Mouse (Mus musculus): ENCODE results near the gene Cfl1. TPM values are rescaled to one million over a fixed set of nuclear protein-coding genes. Genes with fewer than 3 reads are reported as not detected.

Cfl1 gene
- 2,798 and 2,930 TPM in 2 replicates for polyA plus RNA-seq (2015; fragmentation: Nextera tagmentation; extraction: Ambion mirVana)

- no peaks in the 10 kb centered on the region for H3K9me3 ChIP-seq (replicated peaks)
- H3K4me3 ChIP-seq (replicated peaks) = peak within 1 kb of the TSS; percentile 74
These were observed at the start of gene Cfl1 for GRCm38 (mm10) chr19:5490313-5490897. TSS of gene Cfl1 (plus strand) at chr19:5490455.

DNA sequence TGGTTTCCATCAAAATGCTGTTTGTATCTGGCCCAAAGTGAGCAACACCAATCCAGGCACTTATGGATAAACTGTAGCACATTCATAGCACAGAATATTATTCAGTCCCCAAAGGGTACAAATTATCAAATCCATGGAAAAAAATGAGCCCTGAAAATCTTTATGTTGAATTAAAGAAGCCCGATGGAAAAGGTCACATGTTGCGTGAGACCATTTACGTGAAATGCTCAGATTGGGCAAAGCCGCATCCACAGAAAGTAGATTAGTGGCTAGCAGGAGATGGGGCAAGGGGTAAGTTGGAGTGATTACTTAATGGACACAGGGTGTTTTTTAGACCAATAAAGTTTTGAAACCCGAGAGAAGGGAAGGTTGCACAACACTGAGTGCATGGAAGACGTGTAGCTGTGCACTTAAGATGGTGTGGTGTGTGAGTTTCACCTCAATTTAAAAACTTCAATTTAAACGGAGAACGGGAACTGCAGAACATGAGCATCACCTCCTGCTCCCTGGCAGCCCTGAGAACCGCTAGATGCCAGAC lies 45.8 kb upstream of the Cfl1 start:
- H3K27ac ChIP-seq = no peak overlapping the region
- H3K9me3 ChIP-seq (replicated peaks) = peaks cover 5% of the 10 kb centered on the region; the same call in 1 of the 2 replicates
- no peak overlapping the region for H3K9ac ChIP-seq
- H3K27me3 ChIP-seq = peaks cover 44% of the 10 kb centered on the region
- no peaks in the 10 kb centered on the region for H3K36me3 ChIP-seq
- 63% methylated on average over 9 of the region's 9 CpGs for WGBS
- peaks cover 28% of the 10 kb centered on the region for H3K4me1 ChIP-seq
- peak overlapping the region; percentile 23; the same call in 1 of the 2 replicates for H3K4me2 ChIP-seq
- no peak for ATAC-seq (replicated peaks; ENCODE audit: low FRiP score)
- no peak overlapping the region for H3K4me3 ChIP-seq (replicated peaks)

More at GRCm38 (mm10) chr19:5490313-5490897, at the start of gene Cfl1:
- Histone ChIP-seq H3K36me3 (peaks cover 46% of the 10 kb centered on the region), H3K27ac (peak within 1 kb of the TSS; percentile 100), H3K4me2 (peak within 1 kb of the TSS; percentile 76), H3K4me1 (peaks cover 63% of the 10 kb centered on the region), H3K9ac (peak within 1 kb of the TSS; percentile 87), H3K27me3 (no peaks in the 10 kb centered on the region)
- ATAC-seq (replicated peaks; ENCODE audit: low FRiP score) = peak; percentile 53
- under 1% methylated on average over 57 of the region's 62 CpGs for WGBS

- peaks cover 5% of the 10 kb centered on the region; the same call in 1 of the 2 replicates for H3K9me3 ChIP-seq (replicated peaks)
- H3K4me1 ChIP-seq = peaks cover 28% of the 10 kb centered on the region
- H3K4me2 ChIP-seq = peak overlapping the region; percentile 23; the same call in 1 of the 2 replicates
- H3K36me3 ChIP-seq = no peaks in the 10 kb centered on the region
- H3K9ac ChIP-seq = no peak overlapping the region
- H3K27me3 ChIP-seq = peaks cover 50% of the 10 kb centered on the region
- ATAC-seq (replicated peaks; ENCODE audit: low FRiP score) = no peak
- 18% methylated on average over 7 of the region's 7 CpGs for WGBS
- H3K4me3 ChIP-seq (replicated peaks) = no peak overlapping the region; the same call in 1 of the 2 replicates
- no peak overlapping the region for H3K27ac ChIP-seq
These were observed 45.3 kb upstream of the Cfl1 start for GRCm38 (mm10) chr19:5444954-5445353.

DNA sequence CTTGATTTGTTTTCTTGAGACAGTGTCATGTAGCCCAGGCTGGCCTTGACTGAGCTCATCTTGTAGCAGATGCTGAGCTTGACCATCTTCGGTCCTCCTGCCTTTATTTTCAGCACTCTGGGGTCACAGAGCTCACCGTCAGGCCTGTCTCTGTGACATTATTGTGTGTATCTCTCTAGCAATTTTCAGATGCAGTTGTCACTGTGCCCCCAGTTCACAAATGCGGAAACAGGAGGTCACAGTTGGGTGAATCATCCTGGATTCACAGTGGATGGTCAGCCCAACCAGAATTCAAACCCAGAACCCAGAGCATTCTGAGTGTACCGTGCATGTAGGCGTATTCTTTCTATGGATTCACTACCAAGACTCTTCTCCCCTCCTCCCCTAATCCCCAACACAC lies 44.5 kb upstream of the Cfl1 start:
- Histone ChIP-seq H3K9me3 (replicated peaks) (no peaks in the 10 kb centered on the region), H3K27me3 (peaks cover 57% of the 10 kb centered on the region), H3K4me1 (peaks cover 28% of the 10 kb centered on the region), H3K9ac (no peak overlapping the region), H3K36me3 (no peaks in the 10 kb centered on the region), H3K4me3 (replicated peaks) (no peak overlapping the region), H3K27ac (no peak overlapping the region), H3K4me2 (no peak overlapping the region)
- no peak for ATAC-seq (replicated peaks; ENCODE audit: low FRiP score)
- WGBS = 84% methylated on average over 5 of the region's 5 CpGs

- H3K9ac ChIP-seq = peak within 1 kb of the TSS; percentile 40
- no peak within 1 kb of the TSS for H3K27ac ChIP-seq
- ATAC-seq (replicated peaks; ENCODE audit: low FRiP score) = peak; percentile 46
- H3K4me2 ChIP-seq = peak within 1 kb of the TSS; percentile 98
- WGBS = under 1% methylated on average over 70 of the region's 70 CpGs
- H3K27me3 ChIP-seq = peaks cover 59% of the 10 kb centered on the region
- no peaks in the 10 kb centered on the region for H3K36me3 ChIP-seq
- no peaks in the 10 kb centered on the region for H3K9me3 ChIP-seq (replicated peaks)
- H3K4me3 ChIP-seq (replicated peaks) = peak within 1 kb of the TSS; percentile 58
- peaks cover 28% of the 10 kb centered on the region for H3K4me1 ChIP-seq
These were observed 42.5 kb upstream of the Cfl1 start, which contains the start of gene Fosl1 for GRCm38 (mm10) chr19:5447515-5448353. TSS of gene Fosl1 (plus strand) at chr19:5447547.

DNA sequence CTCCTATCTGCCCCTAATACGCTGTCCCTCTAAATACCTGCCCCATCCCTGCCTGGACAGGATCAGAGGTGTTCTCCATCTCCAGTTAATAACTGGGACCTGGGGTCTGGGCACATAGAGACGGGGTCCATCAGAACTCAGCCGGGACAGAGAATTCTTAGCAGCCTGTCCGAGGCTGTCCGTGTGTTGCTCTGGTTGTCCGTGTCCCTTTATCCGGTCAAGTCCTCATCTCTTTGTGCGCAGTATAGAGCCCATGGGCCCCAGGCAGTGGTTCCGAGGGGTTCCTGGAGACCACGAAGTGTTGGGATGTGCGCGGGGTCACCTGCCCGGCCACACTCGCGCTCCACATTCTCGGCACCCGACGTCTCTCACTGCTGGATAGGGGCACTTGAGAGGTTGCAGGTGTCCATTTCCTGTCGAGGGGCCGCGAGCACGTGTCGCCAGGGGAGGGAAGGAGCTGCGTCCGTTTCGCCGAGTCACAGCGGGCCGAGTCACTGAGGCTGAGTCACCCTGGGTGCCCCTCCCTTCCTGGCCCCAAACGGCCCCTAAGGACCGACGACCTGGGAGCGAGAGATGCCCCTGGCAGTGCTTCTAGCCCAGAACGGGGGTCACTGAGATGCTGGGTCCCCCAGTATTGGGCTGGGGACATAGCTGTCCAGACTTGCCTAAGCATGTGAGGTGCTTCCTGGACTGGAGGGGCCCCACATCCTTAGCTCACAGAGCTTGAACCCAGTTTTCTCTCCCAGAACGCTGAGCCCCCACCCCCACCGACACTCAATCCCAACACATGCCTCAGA lies 41.7 kb upstream of the Cfl1 start:
- H3K27me3 ChIP-seq = peaks cover 59% of the 10 kb centered on the region
- H3K4me2 ChIP-seq = peak overlapping the region; percentile 98
- WGBS = 5% methylated on average over 36 of the region's 36 CpGs
- H3K9ac ChIP-seq = peak overlapping the region; percentile 40; the same call in 1 of the 2 replicates
- H3K4me1 ChIP-seq = peaks cover 28% of the 10 kb centered on the region
- H3K36me3 ChIP-seq = peaks cover under 1% of the 10 kb centered on the region; the same call in 1 of the 2 replicates
- no peak overlapping the region for H3K27ac ChIP-seq
- 0 out of 2 replicates have a peak, but pooled peaks have one; percentile 20 for ATAC-seq (replicated peaks; ENCODE audit: low FRiP score)
- no peaks in the 10 kb centered on the region for H3K9me3 ChIP-seq (replicated peaks)
- peak overlapping the region; percentile 58 for H3K4me3 ChIP-seq (replicated peaks)

- Histone ChIP-seq H3K36me3 (peaks cover 11% of the 10 kb centered on the region), H3K9ac (no peak overlapping the region), H3K4me3 (replicated peaks) (no peak overlapping the region), H3K4me1 (peaks cover 33% of the 10 kb centered on the region), H3K9me3 (replicated peaks) (no peaks in the 10 kb centered on the region), H3K27ac (no peak overlapping the region), H3K4me2 (no peak overlapping the region), H3K27me3 (peaks cover 54% of the 10 kb centered on the region)
- no peak for ATAC-seq (replicated peaks; ENCODE audit: low FRiP score)
- WGBS = 89% methylated on average over 3 of the region's 3 CpGs
These were observed 40.6 kb upstream of the Cfl1 start for GRCm38 (mm10) chr19:5449673-5450072.

- Histone ChIP-seq H3K4me1 (peaks cover 48% of the 10 kb centered on the region), H3K36me3 (peaks cover 13% of the 10 kb centered on the region), H3K4me3 (replicated peaks) (no peak overlapping the region), H3K27ac (no peak overlapping the region), H3K4me2 (no peak overlapping the region), H3K9me3 (replicated peaks) (no peaks in the 10 kb centered on the region), H3K9ac (no peak overlapping the region), H3K27me3 (peaks cover 42% of the 10 kb centered on the region)
- 78% methylated on average over 6 of the region's 6 CpGs for WGBS
- no peak for ATAC-seq (replicated peaks; ENCODE audit: low FRiP score)
These were observed 38.5 kb upstream of the Cfl1 start for GRCm38 (mm10) chr19:5451766-5452165.

DNA sequence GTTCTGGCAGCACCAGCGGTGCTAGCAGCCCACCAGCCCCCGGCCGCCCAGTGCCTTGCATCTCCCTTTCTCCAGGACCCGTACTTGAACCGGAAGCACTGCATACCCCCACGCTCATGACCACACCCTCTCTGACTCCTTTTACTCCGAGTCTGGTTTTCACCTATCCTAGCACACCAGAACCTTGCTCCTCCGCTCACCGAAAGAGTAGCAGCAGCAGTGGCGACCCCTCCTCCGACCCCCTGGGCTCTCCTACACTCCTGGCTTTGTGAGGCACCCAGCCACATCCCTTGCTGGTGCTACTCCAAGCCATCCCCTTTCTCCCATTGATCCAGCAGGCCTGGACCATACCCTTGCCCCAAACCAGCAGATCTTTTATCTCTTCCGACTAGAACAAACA lies 35.2 kb upstream of the Cfl1 start:
- Histone ChIP-seq H3K4me1 (peaks cover 45% of the 10 kb centered on the region), H3K27me3 (peaks cover 11% of the 10 kb centered on the region), H3K9ac (peak overlapping the region; percentile 6), H3K4me2 (peak overlapping the region; percentile 95), H3K4me3 (replicated peaks) (peak overlapping the region; percentile 68), H3K27ac (no peak overlapping the region; the same call in 1 of the 2 replicates), H3K36me3 (peaks cover 13% of the 10 kb centered on the region), H3K9me3 (replicated peaks) (no peaks in the 10 kb centered on the region)
- ATAC-seq (replicated peaks; ENCODE audit: low FRiP score) = no peak
- WGBS = 66% methylated on average over 12 of the region's 12 CpGs

GRCm38 (mm10) chr19:5455568-5455967 lies 34.7 kb upstream of the Cfl1 start:
- Histone ChIP-seq H3K27ac (peak overlapping the region; percentile 92), H3K4me2 (peak overlapping the region; percentile 95), H3K27me3 (peaks cover 6% of the 10 kb centered on the region; the same call in 1 of the 2 replicates), H3K9ac (peak overlapping the region; percentile 6; the same call in 1 of the 2 replicates), H3K4me1 (peaks cover 47% of the 10 kb centered on the region), H3K36me3 (peaks cover 13% of the 10 kb centered on the region), H3K4me3 (replicated peaks) (peak overlapping the region; percentile 68), H3K9me3 (replicated peaks) (no peaks in the 10 kb centered on the region)
- 55% methylated on average over 8 of the region's 8 CpGs for WGBS
- ATAC-seq (replicated peaks; ENCODE audit: low FRiP score) = no peak

- Histone ChIP-seq H3K4me3 (replicated peaks) (peak overlapping the region; percentile 68), H3K27me3 (0 out of 2 replicates have a peak, but pooled peaks cover 2% of the 10 kb centered on the region), H3K27ac (peak overlapping the region; percentile 92), H3K9ac (peak overlapping the region; percentile 82), H3K4me1 (peaks cover 53% of the 10 kb centered on the region), H3K36me3 (peaks cover 13% of the 10 kb centered on the region), H3K4me2 (peak overlapping the region; percentile 95), H3K9me3 (replicated peaks) (no peaks in the 10 kb centered on the region)
- no peak; the same call in 1 of the 2 replicates for ATAC-seq (replicated peaks; ENCODE audit: low FRiP score)
- WGBS = 3% methylated on average over 24 of the region's 26 CpGs
These were observed 33.9 kb upstream of the Cfl1 start for GRCm38 (mm10) chr19:5456241-5456921.
